Mouse (Mus musculus) lung, embryonic 14.5 days (tissue): ENCODE data around the gene Lrrc25. TPM values are rescaled to one million over a fixed set of nuclear protein-coding genes. Genes with fewer than 3 reads are reported as not detected.

Source experiments
- ATAC-seq: fragments of 200-750 bp; cut with Nextera tagmentation; 2 replicates; pipeline ENCODE4 v1.8.0; 2017; ENCODE audit warnings: mild to moderate bottlenecking, moderate TSS enrichment, moderate library complexity; ENCODE audit not compliant: insufficient read depth
- DNase-seq: peaks from one replicate; pipeline ENCODE4 v3.0.0-alpha.2; 2015
- H3K27ac ChIP-seq: fragments of 300-500 bp; sonication (generic); 2 replicates; pipeline ENCODE4 v1.5.1; 2014; ENCODE audit warnings: low read depth, mild to moderate bottlenecking, moderate library complexity
- H3K27me3 ChIP-seq: fragments of 300-500 bp; sonication (generic); 2 replicates; pipeline ENCODE4 v1.6.1; 2014; ENCODE audit warnings: low read length, control low read depth; ENCODE audit not compliant: insufficient read depth
- H3K36me3 ChIP-seq: fragments of 300-500 bp; sonication (generic); 2 replicates; pipeline ENCODE4 v1.6.1; 2014; ENCODE audit warnings: control low read depth; ENCODE audit not compliant: insufficient read depth
- H3K4me1 ChIP-seq: fragments of 300-500 bp; sonication (generic); 2 replicates; pipeline ENCODE4 v1.6.1; 2014; ENCODE audit warnings: antibody characterized with exemption, control low read depth; ENCODE audit not compliant: insufficient read depth
- H3K4me2 ChIP-seq: fragments of 300-500 bp; sonication (generic); 2 replicates; pipeline ENCODE4 v1.6.1; 2014; ENCODE audit warnings: mild to moderate bottlenecking
- H3K4me3 ChIP-seq: fragments of 300-500 bp; sonication (generic); 2 replicates; pipeline ENCODE4 v1.5.1; 2014; ENCODE audit warnings: low read depth, low read length
- H3K9ac ChIP-seq: fragments of 300-500 bp; sonication (generic); 2 replicates; pipeline ENCODE4 v1.6.1; 2014
- H3K9me3 ChIP-seq: fragments of 300-500 bp; sonication (generic); 2 replicates; pipeline ENCODE4 v1.6.1; 2016; ENCODE audit warnings: low read depth, low read length, control low read depth
- CTCF ChIP-seq: IDR thresholded peaks from 2 replicates; pipeline ENCODE4 v1.5.1; 2016; ENCODE audit warnings: antibody characterized with exemption, low read depth
- WGBS: fragments of 180-500 bp; shearing (Covaris S2); extraction: QIAGEN DNeasy Blood & Tissue Kit; methylation state at CpG from one replicate; pipeline ENCODE4 v1.1.7; 2014; 5-methylcytosine and 5-hydroxymethylcytosine counted together
- polyA plus RNA-seq: library from polyadenylated mRNA; unstranded; fragments of >200 nt; fragmentation: Nextera tagmentation; extraction: Ambion mirVana; gene quantifications from 2 replicates; pipeline ENCODE4 v1.2.1, GENCODE M21; 2014

Gene Lrrc25
- polyA plus RNA-seq, 1 experiment from 2014 or later, result 1.9 TPM

DNA sequence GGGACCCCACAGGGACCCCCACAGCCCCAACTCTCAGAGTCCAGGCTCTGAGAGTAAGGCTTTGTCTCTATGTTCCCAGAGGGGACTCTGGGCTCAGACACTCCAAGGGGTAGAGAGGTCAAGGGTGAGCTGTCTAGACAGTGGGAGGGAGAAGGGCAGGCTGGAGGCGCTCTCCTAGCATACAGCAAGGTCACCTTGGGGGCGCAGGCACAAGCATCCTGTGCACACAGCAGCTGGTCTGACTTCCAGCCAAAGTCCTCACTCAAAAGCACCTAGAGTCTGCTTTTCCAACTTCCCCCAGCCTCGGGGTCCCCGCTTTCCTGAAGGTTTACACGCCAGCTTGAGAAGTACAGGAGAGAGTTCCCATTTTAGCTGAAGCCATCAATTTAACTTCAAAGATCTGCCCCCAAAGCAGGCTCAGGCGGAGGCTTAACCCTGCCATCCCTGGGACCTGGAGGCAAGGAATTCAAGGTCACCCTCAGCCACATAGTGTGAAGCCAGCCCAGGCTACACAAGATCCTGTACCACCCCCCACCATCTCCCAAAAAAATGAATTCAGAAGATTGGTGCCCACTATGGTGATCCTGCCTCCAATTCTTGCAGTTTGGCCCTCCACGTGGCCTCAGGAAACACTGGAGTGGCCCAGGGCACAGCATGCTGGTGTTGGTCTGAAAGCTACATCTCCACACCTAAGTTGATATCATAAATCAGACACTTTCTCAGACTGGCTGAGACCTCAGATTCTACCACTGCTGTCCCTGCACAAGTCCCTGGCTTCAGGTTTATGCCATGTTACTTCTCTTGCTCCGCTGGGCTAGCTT is 31.6 kb downstream of the Lrrc25 start:
- Histone ChIP-seq H3K27ac (peak overlapping the region; percentile 66), H3K4me2 (no peak overlapping the region), H3K9me3 (no peaks in the 10 kb centered on the region), H3K36me3 (peaks cover 25% of the 10 kb centered on the region; the same call in 1 of the 2 replicates), H3K9ac (no peak overlapping the region), H3K4me3 (no peak overlapping the region), H3K4me1 (peaks cover 19% of the 10 kb centered on the region), H3K27me3 (no peaks in the 10 kb centered on the region)
- DNase-seq (peak; percentile 49), ATAC-seq (no peak; the same call in 1 of the 2 replicates)
- TF ChIP-seq CTCF, result no peak
- WGBS, result 40% methylated on average over 8 of the region's 8 CpGs

DNA sequence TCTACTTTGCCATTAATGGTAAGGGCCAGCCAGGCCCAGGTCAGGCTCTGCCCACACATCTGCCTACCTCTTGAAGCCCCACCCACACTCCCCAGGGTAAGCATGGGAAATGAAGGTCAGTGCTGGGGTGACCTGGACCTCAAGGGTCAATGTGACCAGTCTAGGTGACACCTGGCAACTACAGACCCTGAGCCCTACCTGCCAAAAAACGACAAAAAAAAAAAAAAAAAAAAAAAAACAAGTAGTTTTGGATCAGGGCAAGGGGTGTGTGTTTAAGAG is 32.1 kb downstream of the Lrrc25 start:
- WGBS, result 36% methylated on average over 1 of the region's 1 CpGs

DNA sequence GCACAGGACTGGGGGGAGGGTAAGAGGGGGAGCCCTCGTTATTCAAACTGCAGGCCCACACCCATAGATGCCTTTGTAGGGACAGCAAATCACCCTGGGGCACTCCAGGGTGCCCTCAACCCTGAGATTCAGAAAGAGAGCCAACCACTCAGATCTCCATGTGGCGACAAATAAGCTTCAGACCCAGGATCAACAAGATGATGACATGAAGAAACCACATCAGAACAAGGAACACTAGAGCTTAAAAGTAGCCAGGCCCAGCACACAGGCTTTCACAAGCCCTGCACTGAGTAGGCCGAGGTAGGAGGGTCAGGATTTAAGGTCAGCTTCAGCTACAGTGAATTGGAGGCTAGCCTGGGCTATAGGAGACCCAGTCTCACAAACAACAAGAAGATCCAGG is 33.0 kb downstream of the Lrrc25 start:
- peak overlapping the region; percentile 76 for H3K27ac ChIP-seq
- ATAC-seq (peak; percentile 15; the same call in 1 of the 2 replicates), DNase-seq (no peak)
- H3K9me3 ChIP-seq, result no peaks in the 10 kb centered on the region
- H3K9ac ChIP-seq, result no peak overlapping the region
- H3K4me1 ChIP-seq, result peaks cover 19% of the 10 kb centered on the region
- no peak for TF ChIP-seq CTCF
- H3K4me3 ChIP-seq, result no peak overlapping the region
- H3K27me3 ChIP-seq, result no peaks in the 10 kb centered on the region
- H3K36me3 ChIP-seq, result peaks cover 32% of the 10 kb centered on the region; the same call in 1 of the 2 replicates
- WGBS, result 53% methylated on average over 3 of the region's 3 CpGs
- H3K4me2 ChIP-seq, result no peak overlapping the region

More for the DNA sequence above, 32.1 kb downstream of the Lrrc25 start:
- no peaks in the 10 kb centered on the region for H3K27me3 ChIP-seq
- peaks cover 27% of the 10 kb centered on the region; the same call in 1 of the 2 replicates for H3K36me3 ChIP-seq
- DNase-seq (no peak), ATAC-seq (no peak)
- no peak overlapping the region for H3K4me3 ChIP-seq
- no peak overlapping the region for H3K4me2 ChIP-seq
- H3K9me3 ChIP-seq, result no peaks in the 10 kb centered on the region
- peaks cover 19% of the 10 kb centered on the region for H3K4me1 ChIP-seq
- H3K27ac ChIP-seq, result peak overlapping the region; percentile 66; the same call in 1 of the 2 replicates
- H3K9ac ChIP-seq, result no peak overlapping the region
- no peak for TF ChIP-seq CTCF

DNA sequence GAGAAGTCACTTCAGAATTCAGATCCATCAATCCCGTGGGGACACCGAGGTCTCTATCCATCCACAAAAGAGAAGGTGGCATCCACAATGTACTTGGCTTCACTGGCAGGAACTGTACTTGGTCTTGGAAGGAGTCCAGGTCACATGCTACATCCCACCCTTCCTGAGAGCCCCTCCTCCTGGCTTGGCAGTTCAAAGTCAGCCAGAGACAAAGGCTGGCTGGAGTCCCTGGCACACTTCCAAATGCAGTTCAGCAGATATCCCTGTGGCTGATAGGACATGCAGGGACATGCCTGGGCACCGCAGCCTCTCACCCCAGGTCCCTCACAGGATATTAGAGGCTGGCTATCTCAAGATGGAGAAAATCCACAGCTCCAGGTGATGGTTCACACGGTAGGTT is 33.4 kb downstream of the Lrrc25 start:
- ATAC-seq (peak; percentile 80), DNase-seq (peak; percentile 96)
- peaks cover 35% of the 10 kb centered on the region; the same call in 1 of the 2 replicates for H3K36me3 ChIP-seq
- H3K9me3 ChIP-seq, result no peaks in the 10 kb centered on the region
- WGBS, result 29% methylated on average over 4 of the region's 4 CpGs
- peaks cover 19% of the 10 kb centered on the region for H3K4me1 ChIP-seq
- 0 out of 2 replicates have a peak overlapping the region, but pooled peaks have one; percentile 7 for H3K9ac ChIP-seq
- H3K27ac ChIP-seq, result peak overlapping the region; percentile 76
- H3K4me2 ChIP-seq, result no peak overlapping the region
- no peak for TF ChIP-seq CTCF
- H3K27me3 ChIP-seq, result no peaks in the 10 kb centered on the region
- no peak overlapping the region for H3K4me3 ChIP-seq

DNA sequence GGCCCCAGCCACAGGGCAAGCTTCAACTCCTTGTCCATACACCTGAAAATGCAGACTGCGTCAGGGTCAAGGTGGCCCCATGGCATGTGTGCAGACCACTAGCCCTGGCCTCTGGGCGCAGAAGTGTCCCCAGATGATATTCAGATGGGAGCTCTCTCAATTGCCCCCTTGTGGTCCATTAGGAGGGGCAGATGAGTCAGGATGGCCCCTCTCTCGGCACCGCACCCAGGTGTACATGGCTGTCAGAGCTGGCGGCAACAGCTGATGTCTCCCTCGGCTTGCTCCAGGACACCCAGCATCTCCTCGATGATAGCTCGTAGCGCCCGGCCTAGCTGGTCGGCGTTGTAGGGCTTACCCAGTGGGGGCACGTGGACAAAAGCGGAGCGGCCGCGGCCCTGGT is 34.4 kb downstream of the Lrrc25 start:
- H3K9me3 ChIP-seq, result no peaks in the 10 kb centered on the region
- DNase-seq, result no peak
- no peak for ATAC-seq
- H3K9ac ChIP-seq, result no peak overlapping the region
- 89% methylated on average over 17 of the region's 17 CpGs for WGBS
- H3K4me2 ChIP-seq, result no peak overlapping the region
- no peak overlapping the region for H3K4me3 ChIP-seq
- no peaks in the 10 kb centered on the region for H3K27me3 ChIP-seq
- peaks cover 44% of the 10 kb centered on the region; the same call in 1 of the 2 replicates for H3K36me3 ChIP-seq
- H3K27ac ChIP-seq, result no peak overlapping the region
- H3K4me1 ChIP-seq, result peaks cover 19% of the 10 kb centered on the region
- TF ChIP-seq CTCF, result 0 out of 2 replicates have a peak, but pooled peaks have one; percentile 7

DNA sequence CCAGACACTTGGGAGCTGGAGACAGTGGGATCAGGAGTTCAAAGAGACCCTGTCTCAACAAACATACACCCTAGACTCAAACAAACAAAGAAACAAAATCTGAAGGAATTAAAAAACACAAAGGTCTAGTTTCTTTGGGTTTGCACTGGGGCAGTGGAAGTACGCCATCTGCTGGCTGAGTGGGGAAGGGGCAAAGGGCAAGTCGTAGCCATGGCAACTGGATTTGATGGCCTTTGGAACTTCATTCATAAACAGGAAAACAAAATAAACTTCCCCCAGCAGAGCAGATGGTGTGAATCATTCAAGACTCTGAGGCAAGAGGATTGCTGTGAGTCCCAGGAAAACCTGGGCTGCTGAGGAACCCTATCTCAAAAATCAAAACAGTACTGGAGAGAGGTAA is 37.3 kb downstream of the Lrrc25 start:
- Histone ChIP-seq H3K9ac (no peak overlapping the region), H3K9me3 (no peaks in the 10 kb centered on the region), H3K4me2 (no peak overlapping the region), H3K4me1 (peaks cover 12% of the 10 kb centered on the region), H3K4me3 (no peak overlapping the region), H3K27ac (no peak overlapping the region), H3K27me3 (no peaks in the 10 kb centered on the region), H3K36me3 (peaks cover 56% of the 10 kb centered on the region)
- peak; percentile 74 for TF ChIP-seq CTCF
- 58% methylated on average over 2 of the region's 2 CpGs for WGBS
- ATAC-seq (no peak), DNase-seq (peak; percentile 53)

DNA sequence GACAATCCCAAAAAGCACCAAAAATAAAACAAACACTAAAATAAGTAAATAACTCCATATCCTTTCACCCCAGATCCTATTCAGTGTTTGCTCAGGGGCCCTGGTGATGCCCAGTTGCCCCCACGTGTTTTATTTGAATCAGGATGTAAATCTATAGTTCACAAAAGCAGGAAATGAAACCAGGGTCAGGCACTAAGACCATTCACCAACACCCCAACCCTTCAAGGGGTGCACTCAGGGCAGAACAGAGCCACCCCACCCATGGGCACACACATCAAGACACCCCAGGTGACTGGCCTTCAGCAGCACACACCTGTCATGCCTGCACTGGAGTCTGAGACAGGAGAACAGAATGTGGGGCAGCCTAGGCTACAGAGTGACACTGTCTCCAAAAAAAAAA is 38.2 kb downstream of the Lrrc25 start:
- no peak overlapping the region for H3K9ac ChIP-seq
- H3K27ac ChIP-seq, result no peak overlapping the region
- no peaks in the 10 kb centered on the region for H3K27me3 ChIP-seq
- no peaks in the 10 kb centered on the region for H3K9me3 ChIP-seq
- H3K4me1 ChIP-seq, result peaks cover 15% of the 10 kb centered on the region
- WGBS, result 66% methylated on average over 1 of the region's 1 CpGs
- DNase-seq (no peak), ATAC-seq (no peak)
- no peak for TF ChIP-seq CTCF
- H3K4me3 ChIP-seq, result no peak overlapping the region
- H3K4me2 ChIP-seq, result no peak overlapping the region
- H3K36me3 ChIP-seq, result peaks cover 56% of the 10 kb centered on the region
